Mouse (Mus musculus): Measurements from ENCODE around the gene Dnmt3a. TPM values are rescaled to one million over a fixed set of nuclear protein-coding genes. Genes with fewer than 3 reads are reported as not detected.
A peak's percentile ranks its signal among the peaks of the same experiment; 100 is the strongest.

Gene Dnmt3a
- polyA plus RNA-seq, 1 experiment from 2014 or later = 55.1 TPM

DNA sequence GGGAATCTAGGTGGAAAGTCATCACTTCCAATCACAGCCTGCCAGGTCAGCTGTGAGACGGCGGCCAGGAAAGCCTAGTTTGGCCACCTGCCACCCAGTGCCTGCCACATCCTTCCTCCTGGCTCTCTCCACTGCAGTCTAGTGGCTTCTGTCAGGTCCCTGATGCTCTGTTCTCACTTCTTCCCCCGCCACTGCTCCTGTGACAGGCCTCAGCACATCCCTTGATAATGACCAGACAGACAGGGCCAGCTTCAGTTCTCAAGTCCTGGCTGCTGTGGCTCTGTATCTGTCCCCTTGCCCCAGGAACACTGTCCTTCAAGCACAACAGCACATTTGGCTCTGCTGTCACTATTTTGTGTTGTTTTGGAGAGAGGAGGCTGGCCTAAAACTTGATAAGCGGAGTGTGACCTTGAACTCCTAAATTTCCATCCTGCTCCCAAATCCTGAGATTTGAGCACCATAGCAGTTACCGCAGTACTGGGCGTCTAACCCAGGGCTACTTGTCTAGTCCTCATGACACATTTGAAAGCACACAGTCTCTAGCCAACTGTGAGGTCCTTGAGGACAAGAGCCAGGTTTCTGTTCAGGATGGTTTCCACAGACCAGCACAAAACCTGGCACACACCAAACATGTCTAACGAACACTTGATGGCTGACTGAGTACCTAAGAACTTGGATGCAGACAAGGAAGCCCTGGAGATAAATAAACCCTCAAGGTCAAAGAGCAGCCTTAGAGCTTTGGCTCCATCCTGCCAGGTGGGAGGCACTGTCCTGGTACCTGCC, 63.1 kb downstream of the Dnmt3a start:
- 39% methylated on average over 7 of the region's 7 CpGs for WGBS
- H3K27ac ChIP-seq (ENCODE audit: low read length) = peak overlapping the region; percentile 87
- peaks cover 13% of the 10 kb centered on the region; the same call in 1 of the 2 replicates for H3K36me3 ChIP-seq (ENCODE audit: control insufficient read depth, insufficient read depth)
- H3K27me3 ChIP-seq (ENCODE audit: control insufficient read depth, insufficient read depth, low read length) = no peaks in the 10 kb centered on the region
- peak; percentile 37 for ATAC-seq (replicated peaks; ENCODE audit: extremely low read depth, insufficient read depth, low FRiP score)
- H3K9me3 ChIP-seq (replicated peaks; ENCODE audit: control insufficient read depth, low read length) = no peaks in the 10 kb centered on the region
- H3K4me2 ChIP-seq (ENCODE audit: low read depth, low read length) = no peak overlapping the region
- H3K9ac ChIP-seq (ENCODE audit: low read length) = peak overlapping the region; percentile 2; the same call in 1 of the 2 replicates
- no peak overlapping the region for H3K4me3 ChIP-seq (ENCODE audit: low read length)
- peaks cover 71% of the 10 kb centered on the region for H3K4me1 ChIP-seq (ENCODE audit: control insufficient read depth, insufficient read depth, low read length)

DNA sequence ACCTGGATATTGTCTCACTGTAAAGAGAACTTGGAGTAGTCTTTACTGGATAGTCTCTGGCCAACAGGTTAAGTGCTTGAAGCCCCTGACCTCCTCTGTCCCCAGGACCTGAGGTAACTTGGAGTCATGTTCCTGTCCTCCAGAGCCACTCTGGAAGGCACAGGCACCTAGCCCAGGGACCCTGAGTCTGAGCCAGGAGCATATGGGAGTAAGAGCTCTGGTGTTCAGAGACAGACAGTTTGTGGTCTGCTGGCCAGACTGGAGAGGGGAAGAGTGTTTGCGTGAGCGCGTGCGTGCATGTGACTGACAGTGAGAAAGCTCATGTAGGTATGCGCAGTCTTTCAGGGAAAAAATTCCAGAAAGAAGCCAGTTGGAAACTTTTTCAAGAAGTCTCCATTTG, 64.2 kb downstream of the Dnmt3a start:
- Histone ChIP-seq H3K4me3 (ENCODE audit: low read length) (no peak overlapping the region), H3K36me3 (ENCODE audit: control insufficient read depth, insufficient read depth) (peaks cover 13% of the 10 kb centered on the region; the same call in 1 of the 2 replicates), H3K9ac (ENCODE audit: low read length) (no peak overlapping the region; the same call in 1 of the 2 replicates), H3K4me2 (ENCODE audit: low read depth, low read length) (no peak overlapping the region), H3K27ac (ENCODE audit: low read length) (peak overlapping the region; percentile 87; the same call in 1 of the 2 replicates), H3K4me1 (ENCODE audit: control insufficient read depth, insufficient read depth, low read length) (peaks cover 73% of the 10 kb centered on the region), H3K9me3 (replicated peaks; ENCODE audit: control insufficient read depth, low read length) (no peaks in the 10 kb centered on the region), H3K27me3 (ENCODE audit: control insufficient read depth, insufficient read depth, low read length) (no peaks in the 10 kb centered on the region)
- ATAC-seq (replicated peaks; ENCODE audit: extremely low read depth, insufficient read depth, low FRiP score) = no peak
- WGBS = 82% methylated on average over 5 of the region's 5 CpGs

DNA sequence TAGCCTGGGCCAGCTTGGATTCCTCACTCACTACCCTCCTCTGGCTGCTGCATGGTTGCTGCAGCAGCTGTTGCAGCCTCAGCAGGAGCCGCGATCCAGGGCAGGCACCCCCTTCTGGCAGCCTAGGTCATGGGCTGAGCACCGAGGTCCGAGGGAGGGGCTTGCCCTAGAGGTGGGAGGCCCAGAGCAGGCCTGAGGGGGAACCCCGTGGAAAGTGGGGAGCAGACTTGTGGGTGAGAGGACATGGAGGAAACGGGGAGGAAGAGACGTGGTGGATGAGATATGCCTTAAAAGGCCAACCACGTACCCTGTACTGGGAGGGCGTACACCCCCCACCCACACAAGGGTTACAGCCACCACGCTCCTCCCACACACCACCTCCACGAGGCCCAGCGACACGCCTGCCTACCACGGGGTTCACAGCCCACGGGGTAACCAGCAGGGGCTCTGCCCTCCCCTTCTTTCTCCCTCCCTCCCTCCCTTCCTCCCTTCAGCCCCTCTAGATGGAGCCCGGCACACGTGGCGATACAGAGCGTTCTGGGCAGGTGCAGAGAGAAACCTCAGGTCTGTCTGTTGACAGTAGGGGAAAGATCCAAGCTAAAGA, 65.2 kb downstream of the Dnmt3a start:
- Histone ChIP-seq H3K36me3 (ENCODE audit: control insufficient read depth, insufficient read depth) (peaks cover 15% of the 10 kb centered on the region; the same call in 1 of the 2 replicates), H3K27ac (ENCODE audit: low read length) (peak overlapping the region; percentile 69), H3K4me2 (ENCODE audit: low read depth, low read length) (0 out of 2 replicates have a peak overlapping the region, but pooled peaks have one; percentile 10), H3K4me3 (ENCODE audit: low read length) (no peak overlapping the region), H3K27me3 (ENCODE audit: control insufficient read depth, insufficient read depth, low read length) (no peaks in the 10 kb centered on the region), H3K9me3 (replicated peaks; ENCODE audit: control insufficient read depth, low read length) (no peaks in the 10 kb centered on the region), H3K9ac (ENCODE audit: low read length) (peak overlapping the region; percentile 14), H3K4me1 (ENCODE audit: control insufficient read depth, insufficient read depth, low read length) (peaks cover 73% of the 10 kb centered on the region)
- WGBS = 25% methylated on average over 19 of the region's 19 CpGs
- peak; percentile 42 for ATAC-seq (replicated peaks; ENCODE audit: extremely low read depth, insufficient read depth, low FRiP score)

DNA sequence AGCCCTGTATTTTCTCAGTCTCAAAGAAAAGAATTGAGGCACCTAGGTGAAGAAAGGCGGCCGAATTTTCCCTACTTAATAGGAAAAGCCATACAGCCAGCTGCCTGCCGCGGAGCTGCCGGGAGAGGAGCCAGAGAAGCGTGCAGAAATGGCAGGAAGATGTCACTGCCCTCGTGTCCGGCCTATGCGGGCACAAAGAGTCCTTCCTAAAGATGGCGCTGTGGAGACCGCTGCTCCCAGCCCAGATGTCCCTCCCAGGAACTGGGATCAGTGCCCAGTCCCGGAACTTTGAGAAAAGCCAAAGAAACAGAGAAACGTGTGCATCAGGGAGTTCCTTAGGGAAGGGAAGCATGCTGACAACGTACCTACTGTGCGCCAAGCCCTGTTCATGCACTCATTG, 65.8 kb downstream of the Dnmt3a start:
- no peak overlapping the region for H3K4me3 ChIP-seq (ENCODE audit: low read length)
- H3K27me3 ChIP-seq (ENCODE audit: control insufficient read depth, insufficient read depth, low read length) = no peaks in the 10 kb centered on the region
- 0 out of 2 replicates have a peak overlapping the region, but pooled peaks have one; percentile 9 for H3K4me2 ChIP-seq (ENCODE audit: low read depth, low read length)
- peaks cover 10% of the 10 kb centered on the region; the same call in 1 of the 2 replicates for H3K36me3 ChIP-seq (ENCODE audit: control insufficient read depth, insufficient read depth)
- 37% methylated on average over 15 of the region's 15 CpGs for WGBS
- no peak for ATAC-seq (replicated peaks; ENCODE audit: extremely low read depth, insufficient read depth, low FRiP score)
- no peaks in the 10 kb centered on the region for H3K9me3 ChIP-seq (replicated peaks; ENCODE audit: control insufficient read depth, low read length)
- H3K27ac ChIP-seq (ENCODE audit: low read length) = peak overlapping the region; percentile 69
- H3K9ac ChIP-seq (ENCODE audit: low read length) = no peak overlapping the region; the same call in 1 of the 2 replicates
- peaks cover 67% of the 10 kb centered on the region for H3K4me1 ChIP-seq (ENCODE audit: control insufficient read depth, insufficient read depth, low read length)

GRCm38 (mm10) chr12:3872410-3873230, 66.8 kb downstream of the Dnmt3a start:
- Histone ChIP-seq H3K9me3 (replicated peaks; ENCODE audit: control insufficient read depth, low read length) (no peaks in the 10 kb centered on the region), H3K9ac (ENCODE audit: low read length) (no peak overlapping the region), H3K36me3 (ENCODE audit: control insufficient read depth, insufficient read depth) (peaks cover 14% of the 10 kb centered on the region; the same call in 1 of the 2 replicates), H3K4me3 (ENCODE audit: low read length) (no peak overlapping the region), H3K4me1 (ENCODE audit: control insufficient read depth, insufficient read depth, low read length) (peaks cover 62% of the 10 kb centered on the region), H3K4me2 (ENCODE audit: low read depth, low read length) (no peak overlapping the region), H3K27me3 (ENCODE audit: control insufficient read depth, insufficient read depth, low read length) (no peaks in the 10 kb centered on the region), H3K27ac (ENCODE audit: low read length) (peak overlapping the region; percentile 29; the same call in 1 of the 2 replicates)
- ATAC-seq (replicated peaks; ENCODE audit: extremely low read depth, insufficient read depth, low FRiP score) = no peak
- WGBS = 73% methylated on average over 9 of the region's 9 CpGs

DNA sequence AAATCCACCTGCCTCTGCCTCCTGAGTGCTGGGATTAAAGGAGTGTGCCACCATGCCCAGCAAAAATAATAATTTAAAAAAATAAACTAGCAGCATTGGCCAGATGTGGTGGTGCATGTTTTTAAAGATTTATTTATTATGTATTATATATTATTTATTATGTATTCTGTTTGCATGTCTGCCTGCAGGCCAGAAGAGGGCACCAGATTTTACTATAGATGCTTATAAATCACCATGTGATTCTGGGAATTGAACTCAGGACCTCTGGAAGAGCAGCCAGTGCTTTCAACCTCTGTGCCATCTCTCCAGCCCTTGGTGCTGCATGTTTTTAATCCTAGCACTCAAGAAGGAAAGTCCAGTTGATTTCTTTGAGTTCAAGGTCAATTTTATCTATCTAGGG, 69.7 kb downstream of the Dnmt3a start:
- Histone ChIP-seq H3K9me3 (replicated peaks; ENCODE audit: control insufficient read depth, low read length) (no peaks in the 10 kb centered on the region), H3K9ac (ENCODE audit: low read length) (no peak overlapping the region), H3K27ac (ENCODE audit: low read length) (no peak overlapping the region), H3K36me3 (ENCODE audit: control insufficient read depth, insufficient read depth) (peaks cover 15% of the 10 kb centered on the region; the same call in 1 of the 2 replicates), H3K4me2 (ENCODE audit: low read depth, low read length) (no peak overlapping the region), H3K4me1 (ENCODE audit: control insufficient read depth, insufficient read depth, low read length) (peaks cover 37% of the 10 kb centered on the region), H3K4me3 (ENCODE audit: low read length) (no peak overlapping the region), H3K27me3 (ENCODE audit: control insufficient read depth, insufficient read depth, low read length) (no peaks in the 10 kb centered on the region)
- ATAC-seq (replicated peaks; ENCODE audit: extremely low read depth, insufficient read depth, low FRiP score) = no peak

GRCm38 (mm10) chr12:3877376-3877775, 71.6 kb downstream of the Dnmt3a start:
- Histone ChIP-seq H3K4me3 (ENCODE audit: low read length) (no peak overlapping the region), H3K4me1 (ENCODE audit: control insufficient read depth, insufficient read depth, low read length) (peaks cover 18% of the 10 kb centered on the region), H3K9me3 (replicated peaks; ENCODE audit: control insufficient read depth, low read length) (no peaks in the 10 kb centered on the region), H3K27me3 (ENCODE audit: control insufficient read depth, insufficient read depth, low read length) (no peaks in the 10 kb centered on the region), H3K36me3 (ENCODE audit: control insufficient read depth, insufficient read depth) (peaks cover 17% of the 10 kb centered on the region), H3K4me2 (ENCODE audit: low read depth, low read length) (no peak overlapping the region), H3K9ac (ENCODE audit: low read length) (no peak overlapping the region), H3K27ac (ENCODE audit: low read length) (no peak overlapping the region)
- ATAC-seq (replicated peaks; ENCODE audit: extremely low read depth, insufficient read depth, low FRiP score) = no peak
- 87% methylated on average over 4 of the region's 4 CpGs for WGBS

GRCm38 (mm10) chr12:3881474-3881873, 75.7 kb downstream of the Dnmt3a start:
- WGBS = 81% methylated on average over 3 of the region's 3 CpGs
- peaks cover 22% of the 10 kb centered on the region for H3K4me1 ChIP-seq (ENCODE audit: control insufficient read depth, insufficient read depth, low read length)
- no peak for ATAC-seq (replicated peaks; ENCODE audit: extremely low read depth, insufficient read depth, low FRiP score)
- no peaks in the 10 kb centered on the region for H3K27me3 ChIP-seq (ENCODE audit: control insufficient read depth, insufficient read depth, low read length)
- no peak overlapping the region for H3K9ac ChIP-seq (ENCODE audit: low read length)
- H3K4me2 ChIP-seq (ENCODE audit: low read depth, low read length) = no peak overlapping the region
- no peak overlapping the region for H3K27ac ChIP-seq (ENCODE audit: low read length)
- H3K9me3 ChIP-seq (replicated peaks; ENCODE audit: control insufficient read depth, low read length) = no peaks in the 10 kb centered on the region
- H3K36me3 ChIP-seq (ENCODE audit: control insufficient read depth, insufficient read depth) = peaks cover 18% of the 10 kb centered on the region
- no peak overlapping the region for H3K4me3 ChIP-seq (ENCODE audit: low read length)

All from heart, embryonic 16.5 days (tissue).